Mouse (Mus musculus) C2C12 (cell line): ENCODE measurements at regions not wholly inside any gene's neighbourhood (a gene's known extent, or its start where the extent isn't known, plus 50 kb on each side); places are given as distances from the start of the nearest gene placed in this dataset.

ENCODE experiments used
- H3K27me3 ChIP-seq: one replicate; pipeline ENCODE4 v1.6.1; 2011; ENCODE audit not compliant: control insufficient read depth, insufficient read depth, insufficient read length
- H3K36me3 ChIP-seq: one replicate; pipeline ENCODE4 v1.6.1; 2011; ENCODE audit not compliant: control insufficient read depth, insufficient read depth
- H3K4me3 ChIP-seq: one replicate; pipeline ENCODE4 v1.5.1; 2011; ENCODE audit warnings: mild to moderate bottlenecking, control low read depth; ENCODE audit not compliant: poor library complexity, insufficient read depth, severe bottlenecking
- H3K79me2 ChIP-seq: one replicate; pipeline ENCODE4 v1.6.1; 2011; ENCODE audit not compliant: control insufficient read depth, insufficient read depth
- H3K79me3 ChIP-seq: one replicate; pipeline ENCODE4 v1.6.1; 2011; ENCODE audit warnings: low read depth, control low read depth
- H3ac ChIP-seq: one replicate; pipeline ENCODE3; 2011; ENCODE audit warnings: low read depth; ENCODE audit not compliant: control insufficient read depth, insufficient read length
- CEBPB ChIP-seq: IDR thresholded peaks from one replicate; pipeline ENCODE4 v1.6.1; 2011; ENCODE audit warnings: low read depth, mild to moderate bottlenecking, control low read depth, moderate library complexity
- CTCF ChIP-seq: IDR thresholded peaks from one replicate; pipeline ENCODE4 v1.5.1; 2011; ENCODE audit not compliant: control insufficient read depth, insufficient read depth, insufficient read length
- FOSL1 ChIP-seq: IDR thresholded peaks from one replicate; pipeline ENCODE4 v1.8.0; 2011; ENCODE audit warnings: mild to moderate bottlenecking, low read length; ENCODE audit not compliant: poor library complexity, insufficient read depth, severe bottlenecking
- MAX ChIP-seq: IDR thresholded peaks from one replicate; pipeline ENCODE4 v1.6.1; 2011; ENCODE audit warnings: mild to moderate bottlenecking, control low read depth
- MYOD1 ChIP-seq: IDR thresholded peaks from one replicate; pipeline ENCODE4 v1.6.1; 2011; ENCODE audit warnings: low read depth; ENCODE audit not compliant: control insufficient read depth, insufficient read length
- MYOG ChIP-seq: IDR thresholded peaks from one replicate; pipeline ENCODE4 v1.6.1; 2011; ENCODE audit not compliant: control insufficient read depth, insufficient read length; ENCODE audit errors: extremely low read depth
- USF1 ChIP-seq: IDR thresholded peaks from one replicate; pipeline ENCODE4 v1.6.1; 2011; ENCODE audit warnings: low read depth, mild to moderate bottlenecking, control low read depth, moderate library complexity

- Histone ChIP-seq H3K79me3 (no peaks in the 10 kb centered on the region), H3K79me2 (no peaks in the 10 kb centered on the region), H3K27me3 (no peaks in the 10 kb centered on the region), H3K36me3 (no peaks in the 10 kb centered on the region), H3K4me3 (no peak overlapping the region), H3ac (no peak overlapping the region)
- TF ChIP-seq MYOD1 (no peak), MAX (no peak), FOSL1 (no peak), CTCF (no peak), MYOG (no peak), CEBPB (no peak), USF1 (no peak)
Measured at GRCm38 (mm10) chr1:163619831-163620230, 105.2 kb downstream of the Mettl11b start.

DNA sequence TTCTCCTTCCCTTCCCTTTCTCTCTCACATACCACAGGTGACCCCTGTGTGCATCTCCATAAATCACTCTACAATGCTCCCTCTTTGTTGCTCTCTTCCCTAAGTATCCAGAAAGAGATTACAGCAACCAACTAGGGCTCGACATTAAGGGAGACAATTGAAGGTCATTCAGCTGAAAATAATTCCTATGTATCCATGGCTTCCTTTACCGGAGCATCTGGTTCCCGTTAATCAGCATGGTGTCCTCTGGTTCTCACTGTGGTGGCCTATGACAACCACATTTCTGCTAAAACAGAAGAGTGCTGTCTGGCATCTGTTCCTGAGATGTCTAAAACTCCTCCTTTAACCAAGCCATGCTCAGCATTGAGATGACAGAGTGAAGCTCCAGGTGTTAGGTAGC is 106.9 kb downstream of the Mettl11b start:
- TF ChIP-seq MYOD1 (no peak), USF1 (no peak), CTCF (no peak), MYOG (no peak), MAX (no peak), CEBPB (no peak), FOSL1 (no peak)
- H3ac ChIP-seq: no peak overlapping the region
- H3K4me3 ChIP-seq: no peak overlapping the region
- no peaks in the 10 kb centered on the region for H3K36me3 ChIP-seq
- no peaks in the 10 kb centered on the region for H3K79me3 ChIP-seq
- no peaks in the 10 kb centered on the region for H3K79me2 ChIP-seq
- no peaks in the 10 kb centered on the region for H3K27me3 ChIP-seq

DNA sequence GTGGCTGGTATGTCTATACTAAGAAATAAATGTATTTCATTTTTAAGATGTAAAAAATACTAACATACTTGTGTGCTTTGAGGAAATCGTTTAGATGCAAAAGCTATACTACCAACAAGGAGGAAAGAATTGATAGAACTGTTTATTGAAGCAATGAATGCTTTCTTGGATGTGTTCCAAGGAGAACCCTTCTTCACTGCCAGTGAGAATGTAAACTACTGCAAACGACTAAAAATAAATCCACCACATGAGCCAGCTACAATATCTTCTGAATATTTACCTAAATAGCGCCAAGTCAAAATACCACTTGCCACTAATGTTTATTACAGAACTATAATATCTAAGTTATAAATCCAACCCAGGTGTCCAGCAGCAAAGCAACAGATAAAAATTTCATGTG is 108.4 kb downstream of the Mettl11b start:
- Histone ChIP-seq H3ac (no peak overlapping the region), H3K27me3 (no peaks in the 10 kb centered on the region), H3K36me3 (no peaks in the 10 kb centered on the region), H3K79me2 (no peaks in the 10 kb centered on the region), H3K4me3 (no peak overlapping the region), H3K79me3 (no peaks in the 10 kb centered on the region)
- TF ChIP-seq MAX: no peak
- no peak for TF ChIP-seq FOSL1
- TF ChIP-seq USF1: no peak
- TF ChIP-seq CTCF: no peak
- no peak for TF ChIP-seq MYOD1
- no peak for TF ChIP-seq MYOG
- no peak for TF ChIP-seq CEBPB

DNA sequence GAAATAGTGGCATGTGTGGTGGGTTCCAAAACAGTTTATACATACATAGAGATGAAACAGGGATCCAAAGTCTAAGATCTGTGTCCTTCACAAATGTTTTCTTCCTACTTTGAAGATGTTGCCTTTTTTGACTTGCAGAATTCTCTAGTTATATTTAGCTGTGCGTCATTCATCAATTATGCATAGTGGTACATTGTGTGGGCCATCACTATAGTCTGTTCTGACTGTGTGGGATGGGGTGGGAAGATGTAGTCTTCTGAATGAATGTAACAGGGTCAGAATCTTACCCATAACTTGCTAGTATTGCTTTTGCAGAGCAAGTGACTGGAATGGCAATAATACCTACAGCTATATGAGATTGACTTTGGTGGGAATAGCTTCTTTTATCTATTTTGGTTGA is 116.6 kb downstream of the Mettl11b start:
- no peak for TF ChIP-seq FOSL1
- TF ChIP-seq CEBPB: no peak
- TF ChIP-seq CTCF: no peak
- TF ChIP-seq MYOG: no peak
- TF ChIP-seq MAX: no peak
- no peak for TF ChIP-seq USF1
- no peak for TF ChIP-seq MYOD1
- no peaks in the 10 kb centered on the region for H3K79me3 ChIP-seq
- H3K27me3 ChIP-seq: no peaks in the 10 kb centered on the region
- H3K36me3 ChIP-seq: no peaks in the 10 kb centered on the region
- H3K4me3 ChIP-seq: no peak overlapping the region
- no peak overlapping the region for H3ac ChIP-seq
- no peaks in the 10 kb centered on the region for H3K79me2 ChIP-seq

- Histone ChIP-seq H3K4me3 (no peak overlapping the region), H3K27me3 (no peaks in the 10 kb centered on the region), H3ac (no peak overlapping the region), H3K36me3 (no peaks in the 10 kb centered on the region), H3K79me2 (no peaks in the 10 kb centered on the region), H3K79me3 (no peaks in the 10 kb centered on the region)
- no peak for TF ChIP-seq CEBPB
Measured at GRCm38 (mm10) chr1:163607701-163608100, 117.3 kb downstream of the Mettl11b start.

DNA sequence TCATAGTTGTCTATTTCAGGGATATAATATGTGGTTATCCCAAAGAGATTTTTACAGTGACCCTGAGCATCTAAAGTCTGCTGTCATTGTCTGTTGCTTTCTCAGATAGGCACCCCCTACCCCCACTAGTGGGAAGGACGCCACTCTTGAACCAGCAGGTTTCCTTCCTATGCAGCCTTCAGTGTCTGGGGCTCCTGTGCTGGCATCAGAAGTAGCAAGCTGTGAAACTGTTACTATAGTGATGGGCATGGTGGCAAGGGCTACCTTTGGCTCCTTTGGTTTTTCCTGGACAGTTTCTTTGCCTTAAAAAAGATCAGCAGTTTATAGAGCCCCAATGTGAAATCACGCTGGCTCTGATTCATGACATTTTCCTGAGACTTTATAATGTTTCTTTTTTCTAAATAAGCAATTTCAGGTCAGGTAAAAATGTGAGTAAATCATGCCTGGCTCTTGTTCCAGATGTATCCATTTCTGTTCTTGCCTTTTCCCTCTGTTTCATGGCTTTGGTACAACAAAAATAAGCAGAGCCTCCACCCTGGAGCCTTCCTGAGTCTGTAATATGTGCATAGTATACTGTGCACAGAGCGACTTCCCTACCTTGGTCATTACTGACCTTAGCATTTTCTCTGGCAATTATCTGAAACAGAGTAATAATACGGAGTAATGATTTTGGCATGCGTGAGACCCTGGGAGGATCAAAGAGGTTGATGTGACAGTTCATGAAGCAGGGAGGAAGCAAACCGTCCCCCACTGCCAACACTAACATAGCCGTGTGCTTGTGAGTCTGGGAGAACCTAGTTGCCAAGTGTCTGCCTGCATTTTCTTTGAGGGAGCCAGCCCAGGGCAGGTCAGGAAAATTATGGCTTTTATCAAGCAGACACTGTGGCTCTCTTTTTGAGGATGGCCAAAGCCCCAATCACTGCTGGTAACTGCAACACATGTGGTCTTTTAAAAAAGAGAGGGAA is 124.8 kb downstream of the Mettl11b start:
- Histone ChIP-seq H3K36me3 (no peaks in the 10 kb centered on the region), H3K4me3 (no peak overlapping the region), H3K27me3 (no peaks in the 10 kb centered on the region), H3ac (no peak overlapping the region), H3K79me3 (no peaks in the 10 kb centered on the region), H3K79me2 (no peaks in the 10 kb centered on the region)
- TF ChIP-seq CTCF (no peak), MYOG (no peak), USF1 (no peak), CEBPB (no peak), MYOD1 (no peak), MAX (no peak), FOSL1 (no peak)
